Mouse (Mus musculus) right cerebral cortex, adult 2 months (tissue): ENCODE measurements around the gene Gm20388.
A peak's percentile ranks its signal among the peaks of the same experiment; 100 is the strongest.

Experiments used
- DNase-seq, 2 experiments: peaks; one replicate each; pipeline ENCODE4 v3.0.0; 2021 to 2022; ENCODE audit warnings: low spot score in 2 of 2

Gene Gm20388

DNA sequence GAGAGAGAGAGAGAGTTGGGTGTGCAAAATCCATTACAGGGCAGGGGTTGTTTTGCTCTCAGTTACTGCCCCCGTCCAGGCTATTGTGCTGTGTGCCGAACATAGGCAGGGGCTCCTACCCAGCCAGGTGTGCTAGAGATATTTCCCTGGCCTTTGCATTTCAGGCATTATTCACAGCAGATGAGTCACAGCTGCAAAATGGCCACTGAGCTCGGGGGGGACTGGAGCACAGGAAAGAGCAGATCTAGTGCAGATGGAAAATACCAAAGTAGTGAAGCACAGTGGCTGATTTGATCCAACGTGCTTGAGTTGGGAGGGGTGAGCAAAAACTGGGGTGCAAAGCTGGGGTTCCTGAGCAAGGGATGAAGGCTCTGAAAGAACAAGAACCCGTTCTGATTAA lies 210.3 kb downstream of the Gm20388 start:
- peak in 1 of 2 experiments; percentile 41 for DNase-seq

DNA sequence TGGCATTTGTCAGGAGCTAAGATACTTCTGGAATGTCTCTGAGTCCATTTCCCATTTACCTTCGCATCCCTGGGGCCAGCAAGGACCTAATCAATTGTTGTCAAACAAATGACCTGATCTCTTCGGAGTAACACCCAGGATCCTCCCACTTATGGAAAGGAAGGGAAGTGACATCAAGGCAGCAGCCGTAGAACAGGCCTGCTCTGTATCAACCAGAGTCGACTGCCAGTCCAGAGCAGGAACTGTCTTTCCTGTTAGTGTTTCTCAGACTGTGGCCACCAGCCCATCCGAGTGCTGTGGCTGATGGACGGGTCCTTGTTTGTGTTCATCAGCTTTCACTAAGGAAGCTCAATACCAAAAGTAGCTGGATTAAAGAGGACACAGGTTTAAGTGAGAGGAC lies 213.6 kb downstream of the Gm20388 start:
- no peak for DNase-seq

DNA sequence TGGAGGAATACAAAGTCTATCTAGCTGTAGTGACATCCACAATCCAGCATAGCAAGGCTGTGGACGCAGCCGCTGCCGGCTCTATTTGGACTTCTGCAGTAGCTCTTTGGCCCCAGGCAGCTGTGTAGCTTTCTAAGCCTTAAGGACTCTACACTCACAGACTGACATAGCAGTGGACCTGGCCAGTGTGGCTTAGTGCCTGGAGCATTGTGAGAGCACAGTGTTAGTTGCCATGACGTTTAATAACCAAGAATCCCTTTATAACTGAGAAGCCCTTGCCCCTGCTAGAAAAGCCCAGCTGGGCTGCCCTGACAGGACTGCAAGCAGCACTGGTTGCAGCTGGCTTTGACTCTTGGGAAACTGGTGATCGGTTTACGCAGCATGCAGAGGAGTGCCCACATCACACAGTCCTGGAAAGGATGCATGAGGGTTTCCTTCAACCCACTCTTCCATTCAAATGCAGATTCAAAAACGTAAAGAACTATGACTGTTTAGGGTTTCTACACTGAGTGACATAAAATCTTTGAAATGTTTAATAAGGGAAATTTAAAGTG lies 214.3 kb downstream of the Gm20388 start:
- DNase-seq, result no peak

DNA sequence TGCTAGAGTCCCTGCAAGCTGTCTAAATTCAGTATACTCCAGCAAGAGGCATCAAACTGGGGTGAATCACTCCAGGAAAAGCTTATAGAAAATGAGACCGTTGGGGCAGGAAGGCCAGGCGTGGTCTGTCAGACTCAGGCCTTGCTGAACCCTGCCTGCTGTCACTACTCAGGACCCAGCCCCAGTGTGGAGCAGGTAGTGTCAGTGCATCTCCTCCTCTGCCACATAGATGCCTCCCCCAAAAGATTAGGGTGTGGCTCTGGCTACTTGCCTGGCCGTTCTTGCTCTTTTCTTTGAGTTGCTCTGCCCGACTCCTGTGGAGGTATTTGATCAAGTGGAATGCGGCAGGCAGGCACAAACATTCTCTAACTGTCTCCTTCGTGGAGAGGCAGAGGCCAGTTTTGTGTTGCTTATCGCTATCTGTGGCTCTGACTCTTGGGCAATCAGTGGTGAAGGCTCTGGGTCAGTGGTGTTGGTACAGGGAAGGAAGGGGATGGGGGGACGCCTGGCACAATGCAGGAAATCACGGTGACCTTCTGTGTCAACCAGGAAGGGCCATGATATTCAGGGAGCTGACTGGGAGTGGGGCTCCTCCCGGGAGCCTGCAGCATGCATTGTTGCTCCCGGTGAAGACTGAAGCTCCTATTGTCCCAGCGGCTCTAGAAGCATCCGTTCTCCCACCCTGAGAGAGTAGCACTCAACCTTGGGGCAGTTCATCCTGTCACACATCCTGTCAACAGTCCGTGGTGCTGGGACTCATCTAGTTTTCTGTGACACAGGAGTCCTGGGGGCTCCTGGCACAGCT lies 215.9 kb downstream of the Gm20388 start:
- no peak for DNase-seq

DNA sequence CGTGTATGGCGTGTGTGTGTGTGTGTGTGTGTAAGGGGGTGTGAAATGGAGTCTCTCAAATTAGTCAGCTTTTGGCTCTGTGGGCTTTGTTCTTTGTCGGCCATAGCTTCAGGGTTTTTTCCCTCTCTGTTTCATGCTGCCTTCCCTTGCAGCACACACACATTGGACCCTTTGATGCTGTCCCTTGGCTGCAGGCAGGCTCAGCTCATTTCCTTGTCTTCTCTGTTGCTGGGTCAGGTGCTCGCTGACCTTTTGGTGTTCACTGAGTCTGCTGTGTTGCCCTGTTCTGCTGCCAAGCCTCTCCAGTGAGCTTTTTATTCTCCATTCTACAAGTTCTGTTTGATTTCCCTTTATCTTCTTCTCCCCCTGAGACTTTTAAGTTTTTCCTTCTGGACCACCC lies 218.9 kb downstream of the Gm20388 start:
- DNase-seq, result no peak

DNA sequence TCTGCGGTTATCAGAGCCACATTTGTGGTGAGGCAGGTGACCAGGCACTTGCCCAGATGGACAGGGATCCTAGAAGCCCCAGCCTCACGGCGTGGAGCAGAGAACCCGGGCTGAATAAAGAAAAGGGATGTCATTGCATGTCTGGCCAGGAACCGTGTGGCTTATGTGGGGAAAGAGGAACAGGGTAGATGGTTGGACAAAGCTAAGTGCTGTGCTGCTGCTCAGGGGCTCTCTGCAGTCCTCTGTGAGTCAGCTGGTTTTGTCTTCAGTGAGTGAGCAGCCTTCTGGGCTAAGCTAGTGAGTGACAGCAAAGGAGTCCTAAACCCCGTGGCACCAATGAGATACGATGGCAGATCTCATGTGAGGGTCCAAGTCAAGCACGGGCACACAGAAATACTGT lies 220.5 kb downstream of the Gm20388 start:
- no peak for DNase-seq

DNA sequence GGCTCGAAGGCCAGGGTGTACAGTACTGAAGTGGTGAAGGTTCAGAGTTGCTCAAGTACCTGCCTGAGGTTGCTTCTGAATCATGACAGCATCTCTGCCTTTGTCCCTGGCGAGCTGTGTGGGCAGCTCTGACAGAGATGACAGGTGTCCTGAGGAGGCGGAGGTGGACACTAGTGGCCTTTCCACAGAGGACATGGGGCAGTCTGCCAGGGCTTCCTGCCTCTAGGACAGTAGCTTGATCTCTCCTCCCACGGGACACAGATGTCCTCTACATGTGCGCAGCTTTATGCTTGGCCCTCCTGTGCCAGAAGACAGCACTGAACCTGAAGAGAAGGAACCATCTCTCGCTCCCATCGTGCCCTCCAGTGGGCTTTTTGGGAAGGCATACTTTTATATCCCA lies 222.5 kb downstream of the Gm20388 start:
- no peak for DNase-seq

DNA sequence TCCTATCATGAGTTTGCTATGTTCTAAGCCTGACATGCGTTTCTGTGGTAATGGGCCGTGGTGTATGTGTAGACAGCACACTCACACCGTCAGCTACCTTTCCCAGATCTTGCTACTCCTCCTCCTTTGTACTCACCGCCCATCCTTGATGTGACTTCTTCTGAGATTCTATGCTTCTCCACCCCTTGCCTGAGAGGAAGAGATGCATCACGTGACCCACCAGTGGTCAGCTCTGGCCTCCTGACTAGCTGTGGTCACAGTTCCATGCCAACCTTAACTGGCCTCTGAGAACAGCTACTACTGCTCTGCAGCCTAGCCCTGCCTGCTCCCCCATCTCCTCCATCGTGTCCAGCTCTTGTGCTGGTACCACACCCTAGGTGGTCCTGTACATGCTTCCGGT lies 225.0 kb downstream of the Gm20388 start:
- DNase-seq, result no peak

DNA sequence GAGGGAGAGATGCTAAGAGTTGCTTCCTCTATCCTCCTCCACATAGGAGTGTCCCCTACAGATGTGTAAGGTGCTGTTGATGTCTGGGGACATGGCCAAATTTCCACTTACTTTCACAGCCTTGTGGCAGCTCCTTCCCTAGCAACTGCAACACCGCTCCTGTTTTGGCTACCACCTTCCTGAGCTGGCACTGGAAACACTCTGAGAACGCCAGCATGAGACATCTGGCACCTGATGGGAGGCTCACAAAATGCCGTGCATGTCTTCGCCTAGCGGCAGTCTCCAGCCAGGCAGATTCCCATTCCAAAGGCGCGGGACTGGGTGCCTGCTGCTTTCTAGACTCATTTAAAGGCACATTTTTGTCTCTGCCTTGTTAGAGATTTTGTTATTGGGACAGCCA lies 226.0 kb downstream of the Gm20388 start:
- peak; percentile 78 to 85 for DNase-seq

DNA sequence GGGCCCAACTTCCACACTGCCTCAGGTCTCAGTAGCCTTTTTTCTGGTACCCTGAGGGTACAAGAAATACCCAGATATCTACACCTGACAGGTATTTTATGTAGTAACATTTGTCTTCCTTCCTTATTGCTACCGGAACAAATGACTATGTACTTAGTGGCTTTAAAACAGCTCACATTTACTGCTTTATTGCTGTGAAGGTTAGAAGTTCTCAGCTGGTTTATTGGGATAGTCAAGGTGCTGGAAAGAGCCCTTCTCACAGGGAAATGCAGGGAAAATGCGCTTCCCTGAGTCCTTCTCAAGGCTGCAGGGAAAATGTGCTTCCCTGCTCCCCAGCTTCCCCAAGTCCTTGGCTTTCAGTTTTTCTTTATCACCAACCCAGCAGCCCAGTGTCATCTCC lies 228.3 kb downstream of the Gm20388 start:
- no peak for DNase-seq

DNA sequence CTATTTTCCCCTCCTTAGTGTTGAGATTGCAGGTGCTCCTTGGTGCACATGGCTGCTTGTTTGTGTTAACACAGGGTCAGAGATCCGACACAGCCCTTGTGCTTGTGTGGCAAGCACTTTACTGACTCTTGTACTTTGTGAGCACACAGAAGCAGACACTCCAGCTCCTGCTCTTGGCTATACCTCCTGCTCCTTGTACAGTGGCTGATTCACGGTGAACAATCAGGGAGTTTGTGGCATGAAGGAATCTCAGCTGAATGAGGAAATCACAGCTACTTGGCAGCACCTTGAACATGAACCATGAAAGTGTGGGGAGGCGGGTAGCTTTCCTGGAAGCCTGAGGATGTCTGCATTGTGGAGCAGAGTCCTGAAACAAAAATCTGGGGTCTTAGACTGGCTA lies 230.1 kb downstream of the Gm20388 start:
- DNase-seq, result no peak

DNA sequence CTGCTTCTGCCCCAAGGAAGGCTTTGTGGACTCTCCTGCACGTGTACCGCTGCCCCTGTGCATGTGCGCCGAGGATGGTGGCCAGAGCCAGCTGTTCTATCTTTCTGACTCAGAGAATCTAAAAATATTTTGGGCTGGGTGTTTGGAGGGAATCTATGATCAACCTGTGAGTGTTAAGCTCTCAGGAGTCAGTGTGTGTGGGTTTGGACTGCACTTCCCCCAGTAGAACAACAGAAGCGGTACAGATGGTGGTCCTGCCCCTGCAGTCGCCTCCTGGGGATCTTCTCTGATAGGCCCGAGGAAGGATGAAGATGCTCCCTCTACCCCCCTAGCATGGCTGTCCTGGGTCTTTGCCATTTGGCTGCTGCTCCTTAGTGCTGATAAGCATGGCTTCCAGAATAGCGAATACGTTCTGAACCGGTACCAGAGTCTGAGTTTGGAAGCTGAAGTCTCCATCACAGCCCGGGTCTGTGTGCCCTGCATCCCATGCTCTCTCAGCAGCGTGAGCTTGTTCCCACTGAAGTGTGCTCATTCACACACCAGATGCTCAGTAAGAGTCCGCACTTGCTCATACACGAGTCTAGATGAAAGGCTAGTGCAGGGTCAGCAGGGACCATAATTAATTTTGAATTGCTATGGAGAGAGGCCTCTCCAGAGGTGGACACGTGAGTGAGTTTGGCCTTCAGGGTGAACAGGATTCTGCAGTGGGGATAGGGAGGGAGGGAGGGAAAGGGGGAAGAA lies 233.4 kb downstream of the Gm20388 start:
- peak; percentile 53 to 65 for DNase-seq

DNA sequence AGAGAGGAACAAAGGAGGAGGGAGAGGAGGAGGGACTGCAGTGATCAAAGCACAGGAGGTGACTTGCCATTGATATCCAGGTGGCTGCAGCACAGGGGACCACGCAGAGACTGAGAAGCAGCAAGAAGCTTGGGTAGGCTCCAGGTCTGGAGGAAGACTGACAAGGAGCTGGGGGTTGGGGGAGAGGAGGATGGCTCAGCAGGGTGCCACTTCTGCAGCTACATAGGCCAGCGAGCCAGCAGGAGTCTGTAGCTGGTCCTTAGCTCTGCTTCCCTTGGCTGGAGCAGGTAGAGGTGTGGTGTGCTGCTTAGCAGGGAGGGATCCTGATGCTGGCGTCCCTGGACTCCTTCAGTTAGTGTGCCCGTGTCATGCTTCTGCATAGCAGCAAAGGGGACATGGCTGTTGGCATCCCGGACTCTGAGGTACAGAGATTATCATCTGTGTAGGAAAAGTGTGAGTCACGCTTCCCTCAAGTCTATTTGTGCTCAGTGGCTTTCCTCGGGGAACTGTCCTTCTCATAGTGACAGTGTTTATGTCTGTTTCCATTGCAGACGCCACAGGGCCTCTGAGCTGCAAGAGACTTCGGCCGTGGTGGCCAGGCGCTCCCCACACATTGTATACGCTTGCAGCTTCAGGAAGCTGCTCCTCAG lies 234.1 kb downstream of the Gm20388 start:
- DNase-seq, result peak; percentile 55 to 63

DNA sequence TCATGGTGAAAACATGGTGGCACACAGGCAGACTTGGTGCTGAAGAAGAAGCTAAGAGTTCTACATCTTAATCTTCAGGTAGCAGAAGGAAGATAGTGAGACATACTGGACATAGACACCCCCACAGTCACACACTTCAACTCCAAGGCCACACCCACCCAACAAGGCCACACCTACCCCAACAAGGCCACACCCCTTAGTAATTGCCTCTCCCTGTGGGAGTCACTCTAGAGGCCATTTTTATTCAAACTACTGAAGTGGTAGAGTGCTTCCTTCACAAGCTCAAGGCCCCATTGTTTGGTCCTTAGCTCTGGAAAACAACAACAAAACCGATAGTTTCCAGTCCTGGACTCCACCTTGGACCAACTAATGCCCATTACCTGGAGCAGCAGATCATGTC lies 235.4 kb downstream of the Gm20388 start:
- DNase-seq, result no peak

DNA sequence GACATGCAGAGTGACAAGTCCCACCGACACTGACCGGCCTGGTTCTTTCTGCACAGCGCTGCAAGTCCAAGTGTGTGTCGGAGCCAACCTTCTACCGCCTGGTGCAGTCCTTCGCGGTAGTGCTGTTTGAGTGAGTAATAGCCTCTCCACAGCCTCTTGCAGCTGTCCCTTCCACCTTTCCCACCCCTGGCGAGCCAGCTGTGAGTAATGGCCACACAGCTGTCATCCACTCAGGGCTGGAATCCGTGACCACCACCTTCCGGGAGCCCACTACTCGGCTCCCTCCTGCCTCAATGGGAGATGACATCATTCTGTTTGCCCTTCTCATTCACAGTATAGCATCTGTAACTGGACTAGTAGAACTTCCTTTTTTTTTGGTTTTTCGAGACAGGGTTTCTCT lies 239.4 kb downstream of the Gm20388 start:
- DNase-seq, result no peak

DNA sequence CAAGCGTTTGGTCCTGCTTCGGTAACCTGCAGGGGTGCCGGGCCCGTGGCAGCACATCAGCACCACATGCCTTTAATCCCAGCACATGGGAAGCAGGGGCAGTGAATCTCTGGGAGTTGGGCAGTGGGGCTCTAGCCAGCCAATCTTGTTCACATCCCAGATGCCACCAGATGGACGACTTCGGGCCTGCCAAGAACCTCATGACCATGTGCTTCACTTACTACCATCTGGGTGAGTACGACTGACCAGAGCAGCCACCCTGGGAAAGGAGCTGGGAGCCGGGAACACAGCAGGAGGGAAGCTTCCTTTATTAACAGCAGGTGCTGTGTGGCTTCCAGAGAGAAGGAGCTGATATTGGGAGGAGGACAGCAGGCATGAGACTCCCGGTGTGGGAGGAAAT lies 240.5 kb downstream of the Gm20388 start:
- DNase-seq, result no peak

DNA sequence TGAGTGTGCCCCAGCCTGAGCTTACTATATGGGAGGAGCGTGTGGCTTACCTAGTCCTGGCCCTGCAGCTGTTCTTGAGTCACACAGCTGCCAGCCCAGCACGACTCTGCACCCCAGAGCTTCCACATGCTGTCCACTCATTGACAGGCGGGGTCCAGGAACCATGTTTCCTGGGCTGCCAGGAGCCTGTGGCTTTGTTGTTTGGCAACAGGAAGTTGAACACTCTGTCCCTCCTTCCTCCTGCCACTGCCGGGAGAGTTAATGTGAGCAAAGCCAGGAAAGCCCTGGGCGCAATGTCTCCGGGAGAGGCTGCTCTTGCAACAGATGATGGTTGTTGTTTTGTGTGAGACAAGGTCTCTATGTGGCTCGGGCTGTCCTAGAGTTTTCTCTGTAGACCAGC lies 242.0 kb downstream of the Gm20388 start:
- DNase-seq, result no peak

DNA sequence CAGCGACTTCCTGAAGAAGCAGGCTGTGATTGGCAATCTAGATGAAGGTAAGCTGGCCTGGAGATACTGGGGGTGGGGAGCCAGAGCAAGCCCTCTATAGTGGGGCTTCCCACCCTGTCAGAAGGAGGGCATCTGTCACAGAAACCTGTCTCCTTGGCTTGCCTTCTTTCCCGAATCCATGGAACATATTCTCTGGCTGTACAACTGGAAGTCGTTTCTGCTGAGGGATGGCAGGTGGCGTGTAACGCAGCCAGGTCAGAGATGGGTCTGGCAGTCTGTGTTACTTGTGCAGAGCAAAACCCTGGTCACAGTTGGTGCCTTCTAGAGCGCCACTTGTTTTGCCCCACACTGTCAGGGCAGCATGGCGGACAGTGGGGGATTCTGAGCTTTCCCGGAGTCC lies 249.7 kb downstream of the Gm20388 start:
- no peak for DNase-seq

DNA sequence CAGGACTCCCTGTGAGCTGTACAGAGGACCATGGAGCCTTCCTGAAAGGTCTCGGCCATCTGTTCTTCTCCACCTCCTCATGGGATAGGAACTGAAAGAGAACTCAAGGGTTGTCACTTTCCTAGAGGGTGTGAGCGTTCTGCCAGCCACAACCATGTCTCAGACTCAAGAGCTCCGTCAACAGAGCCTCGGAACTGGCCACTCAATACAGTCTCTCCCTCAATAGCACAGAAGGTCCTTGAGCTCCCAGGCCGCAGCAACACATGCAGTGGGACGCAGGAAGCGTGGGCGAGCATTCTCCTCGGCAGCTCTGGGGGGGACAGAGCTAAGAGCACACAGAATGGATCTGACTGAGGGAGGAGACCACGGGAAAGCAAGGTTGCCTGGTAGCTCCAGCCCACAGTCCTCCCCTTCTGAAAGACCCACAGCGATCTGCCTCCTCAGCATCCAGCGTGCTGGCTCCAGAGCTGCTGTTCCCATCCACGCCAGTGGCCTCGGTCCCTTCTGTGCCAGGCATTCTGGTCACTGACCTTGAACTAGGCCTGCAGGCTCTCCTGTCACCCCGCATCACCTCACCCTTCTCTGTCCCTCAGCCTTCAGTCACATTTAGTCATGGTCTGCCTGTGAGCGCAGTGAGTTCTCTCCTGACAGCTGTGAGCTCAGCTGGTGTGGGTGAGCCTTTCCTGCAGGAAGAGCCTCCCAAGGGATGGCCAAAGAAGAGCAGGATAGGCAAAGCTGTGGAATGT lies 251.2 kb downstream of the Gm20388 start:
- no peak for DNase-seq

DNA sequence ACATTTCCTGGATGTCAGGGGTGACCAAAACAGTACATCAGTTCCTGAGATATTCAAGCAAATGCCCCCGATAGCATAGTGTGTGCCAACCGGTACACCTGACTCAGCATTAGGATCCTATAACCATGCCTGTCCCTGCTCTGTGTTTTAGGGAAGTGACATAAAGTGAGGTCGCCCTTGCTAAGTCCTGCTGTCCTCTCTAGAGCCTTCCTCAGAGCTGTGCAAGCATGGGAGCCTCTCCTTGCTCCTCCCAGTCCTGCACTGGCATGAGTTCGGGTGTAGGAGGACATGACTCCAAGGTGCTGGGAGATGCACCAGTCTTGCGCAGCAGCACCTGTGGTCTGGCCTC lies 251.7 kb downstream of the Gm20388 start:
- no peak for DNase-seq

DNA sequence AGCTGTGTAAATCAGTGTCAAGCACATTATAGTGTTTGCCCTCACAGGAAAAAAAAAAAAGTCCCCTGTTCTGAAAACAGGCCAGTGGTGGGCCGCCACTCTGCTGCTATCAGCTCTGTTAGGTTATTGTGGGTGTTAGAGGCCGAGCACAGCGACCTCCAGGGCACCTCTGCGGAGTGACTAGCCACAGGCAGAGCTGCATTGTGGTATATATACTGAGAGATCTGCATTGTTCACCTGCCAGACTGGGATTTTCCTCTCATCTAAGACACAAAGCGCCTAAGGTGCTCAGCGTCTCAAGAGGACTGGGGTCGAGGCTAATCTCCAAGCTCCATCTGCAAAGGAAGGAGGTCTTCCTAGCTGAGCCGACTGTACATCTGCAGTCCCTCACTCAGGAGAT lies 252.7 kb downstream of the Gm20388 start:
- DNase-seq, result no peak

DNA sequence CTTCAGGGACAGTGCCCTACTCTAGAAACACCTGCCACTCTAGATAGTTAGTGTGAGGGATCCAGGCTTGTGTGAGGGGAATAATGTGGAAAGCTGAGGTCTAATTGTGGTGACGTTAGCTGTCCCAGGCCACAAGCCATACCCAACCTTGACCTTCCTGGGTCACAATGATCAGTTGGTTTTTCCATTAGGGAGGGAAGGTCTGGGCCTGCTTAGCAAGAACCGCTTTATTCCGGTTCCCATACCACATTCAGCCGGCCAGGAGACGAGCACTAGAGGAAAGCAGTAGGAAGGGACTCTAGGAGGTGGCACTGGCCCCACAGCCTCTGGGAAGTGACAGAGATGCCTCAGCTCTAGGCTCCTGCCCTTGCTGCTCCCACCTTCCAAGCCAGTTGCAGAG lies 253.4 kb downstream of the Gm20388 start:
- DNase-seq, result no peak
